Mouse (Mus musculus) neutrophil, adult 5-6 weeks (primary cell): Measurements from ENCODE around the gene Zfp329. TPM values are rescaled to one million over a fixed set of nuclear protein-coding genes. Genes with fewer than 3 reads are reported as not detected.
"Not testable (repeated sequence)": the region's sequence is repeated elsewhere in the genome, so short reads cannot be mapped to it uniquely, and the experiment has no call there.

Experiments used
- ATAC-seq: fragments of 151-379, 151-347 bp; 2 replicates; pipeline ENCODE4 v1.8.0; 2017; ENCODE audit warnings: mild to moderate bottlenecking, moderate TSS enrichment; ENCODE audit not compliant: insufficient number of reproducible peaks, poor library complexity, low FRiP score, severe bottlenecking; ENCODE audit errors: extremely low read depth
- total RNA-seq: library from RNA; stranded (forward); fragments of 200-1000 nt; gene quantifications from 2 replicates; pipeline ENCODE4 v1.2.3, GENCODE M21; 2017

Gene Zfp329
- total RNA-seq, result 24.2 and 29.3 TPM in 2 replicates

DNA sequence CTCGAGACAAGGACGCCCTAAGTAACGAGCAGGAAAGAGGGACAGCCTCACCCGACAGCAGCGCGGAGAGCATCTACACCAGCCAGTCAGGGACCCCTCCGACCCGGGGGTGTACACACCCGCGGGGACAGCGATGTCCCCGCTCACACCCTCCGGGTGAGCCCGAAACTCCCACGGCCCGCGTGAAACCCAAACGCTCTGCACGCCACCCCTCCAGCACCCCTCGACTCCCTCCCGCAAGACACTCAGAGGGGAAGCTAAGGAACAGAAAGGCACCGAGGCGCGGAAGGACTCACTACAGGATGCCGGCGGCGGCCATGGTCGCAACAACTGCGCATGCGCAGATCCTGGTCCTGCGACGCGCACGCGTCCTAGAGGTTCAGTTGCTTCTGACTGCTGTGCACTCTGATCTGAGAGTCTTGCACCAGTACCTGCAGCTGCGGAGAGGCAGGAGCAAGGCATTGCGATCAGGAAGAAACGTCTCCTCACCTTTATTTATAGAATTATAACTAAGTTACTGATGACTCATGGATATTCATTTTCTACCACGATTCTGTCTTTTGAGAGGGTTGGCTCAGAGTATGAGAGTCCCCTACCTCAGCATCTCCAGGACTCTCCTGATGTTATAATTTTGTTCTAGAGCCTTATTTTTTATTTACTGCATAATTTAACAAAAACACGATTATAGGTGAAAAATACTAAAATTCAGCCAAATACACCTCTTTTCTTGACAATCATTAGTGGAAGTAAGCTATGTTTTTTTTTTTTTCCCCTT is at the start of gene Zfp329:
Zfp329 (minus strand) TSS at position 338 of the 775 bp plus-strand sequence.
- peak; percentile 91 for ATAC-seq

DNA sequence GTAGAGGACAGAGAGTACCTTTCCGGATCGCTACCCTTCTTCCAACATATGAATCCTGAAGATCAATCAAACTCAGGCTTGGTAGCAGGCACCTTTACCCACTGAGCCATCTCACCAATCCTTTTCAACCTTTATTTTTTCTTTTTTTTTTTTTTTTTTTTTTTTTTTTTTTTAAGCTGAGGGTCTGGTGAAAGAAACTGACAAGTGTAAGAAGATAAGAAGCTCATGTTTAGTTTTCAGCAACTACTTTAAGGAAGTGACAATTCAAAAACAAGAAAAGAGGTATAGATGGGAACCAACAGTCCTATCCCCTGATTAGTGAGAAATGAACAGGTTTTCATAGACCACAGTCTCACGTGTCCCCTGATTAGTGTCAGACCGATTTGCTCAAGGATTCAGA is 17.1 kb upstream of the Zfp329 start:
- no peak for ATAC-seq

- 0 out of 2 replicates have a peak, but pooled peaks have one; percentile 2 for ATAC-seq
These were observed 16.6 kb upstream of the Zfp329 start for GRCm38 (mm10) chr7:12835193-12835671.

DNA sequence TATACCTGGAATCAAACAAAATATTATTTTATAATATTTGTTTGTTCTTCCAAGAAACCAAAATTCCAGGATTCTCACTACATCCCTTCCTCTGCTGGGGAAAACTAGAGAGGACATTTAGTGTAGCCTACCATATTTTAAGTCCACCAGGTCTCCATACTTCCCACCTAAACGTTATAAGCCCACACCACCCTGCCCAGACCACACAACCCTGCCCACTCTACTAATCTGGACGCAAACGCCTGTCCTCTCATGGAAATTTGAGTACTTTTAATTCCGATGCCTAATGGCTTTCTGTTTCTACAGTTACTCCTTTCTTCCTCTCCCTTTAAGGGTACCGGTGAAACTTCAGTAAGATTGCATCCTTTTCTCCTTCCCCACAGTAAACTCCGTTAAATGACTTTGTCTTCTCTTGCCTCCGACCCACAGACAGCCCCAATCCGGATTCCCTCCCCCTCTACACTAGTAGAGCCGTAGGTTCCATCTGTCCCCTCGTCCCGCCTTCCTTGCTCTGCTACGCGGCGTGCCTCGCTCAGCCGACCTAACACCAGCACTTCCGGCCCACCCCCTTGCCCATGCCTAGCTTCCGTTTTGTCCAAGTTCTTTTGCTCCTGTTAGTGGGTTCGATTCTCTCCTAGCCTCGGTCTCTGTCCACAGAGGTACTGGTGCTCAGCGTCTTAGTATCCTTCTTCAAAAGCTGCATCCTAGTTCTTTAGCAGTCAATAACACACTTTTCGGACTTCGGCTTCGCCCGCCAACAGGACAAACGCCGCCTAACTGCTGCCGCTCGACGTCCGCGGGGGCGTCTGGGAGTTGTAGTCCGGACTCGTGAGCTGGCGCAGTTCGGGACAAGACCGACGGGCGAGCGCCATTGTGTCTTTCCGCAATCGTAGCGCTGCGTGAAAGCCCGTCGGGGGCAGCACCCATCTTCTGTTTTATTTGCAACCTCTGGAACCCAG is 15.8 kb upstream of the Zfp329 start, which contains the start of gene Zfp110:
Zfp110 (plus strand) TSS at position 600 of the 959 bp plus-strand sequence.
- ATAC-seq, result peak; percentile 93

- ATAC-seq, result no peak
These were observed 3.1 kb downstream of the Zfp329 start for GRCm38 (mm10) chr7:12815566-12815965.

DNA sequence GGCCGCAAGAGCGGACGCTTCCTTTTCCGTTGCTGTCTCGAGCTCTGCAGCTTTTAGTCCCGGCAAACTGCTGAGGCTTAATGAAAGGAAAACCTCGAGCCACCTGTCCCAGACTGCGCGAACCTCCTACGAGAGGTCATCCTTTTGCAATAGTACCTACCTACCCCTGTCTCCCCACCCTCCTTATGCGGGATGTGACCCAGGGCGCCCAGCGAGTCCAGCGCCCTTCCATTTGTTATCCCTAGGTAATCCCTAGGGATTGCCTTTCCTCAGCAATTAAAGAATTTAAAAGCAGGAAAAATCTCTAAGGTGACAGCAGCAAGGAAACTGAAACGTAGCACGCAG is 15.0 kb downstream of the Zfp329 start:
- no peak for ATAC-seq

DNA sequence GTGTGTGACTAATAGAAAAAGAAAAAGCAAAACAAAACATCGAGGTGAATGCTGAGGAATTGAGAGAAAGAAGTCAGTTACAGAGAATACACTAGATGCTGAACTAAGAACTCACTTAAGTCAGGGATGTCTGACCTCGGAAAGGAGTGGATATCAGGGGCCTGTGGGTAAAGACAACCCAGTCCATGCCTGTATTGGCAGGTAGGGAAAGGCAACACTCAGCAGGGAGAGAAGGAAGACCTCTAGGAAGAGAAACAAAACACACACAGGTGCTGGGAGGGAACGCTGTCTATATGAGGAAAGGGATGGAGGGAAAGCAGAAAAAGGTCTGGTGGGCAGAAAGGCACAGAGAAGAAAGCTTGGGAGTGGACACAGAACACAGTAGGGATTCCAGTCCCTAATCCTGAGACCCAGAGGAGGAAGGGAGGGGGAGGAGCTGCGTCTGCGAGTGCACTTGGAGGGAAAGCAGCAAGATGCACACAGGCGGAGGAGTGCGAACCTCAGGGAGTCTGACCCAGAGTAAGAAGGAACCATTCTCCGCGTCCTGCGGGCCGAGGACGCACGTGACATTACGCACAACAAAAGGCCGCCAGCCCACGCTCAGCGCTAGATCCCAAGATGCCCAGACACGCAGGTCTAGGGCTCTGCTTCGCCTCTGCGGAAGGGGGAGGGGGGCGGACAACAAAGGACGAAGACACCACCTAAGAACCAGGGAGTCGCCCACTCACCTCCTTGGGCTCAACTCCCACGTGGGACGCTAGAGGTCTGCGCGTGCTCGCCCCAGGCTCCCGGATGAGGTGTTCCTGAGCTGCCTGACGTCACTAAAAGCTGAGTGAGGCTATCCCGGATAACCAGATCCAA is 15.6 kb downstream of the Zfp329 start, which contains the start of gene Zscan18:
Zscan18 (minus strand) TSS at position 770 of the 861 bp plus-strand sequence.
- ATAC-seq, result peak; percentile 36; the same call in 1 of the 2 replicates

DNA sequence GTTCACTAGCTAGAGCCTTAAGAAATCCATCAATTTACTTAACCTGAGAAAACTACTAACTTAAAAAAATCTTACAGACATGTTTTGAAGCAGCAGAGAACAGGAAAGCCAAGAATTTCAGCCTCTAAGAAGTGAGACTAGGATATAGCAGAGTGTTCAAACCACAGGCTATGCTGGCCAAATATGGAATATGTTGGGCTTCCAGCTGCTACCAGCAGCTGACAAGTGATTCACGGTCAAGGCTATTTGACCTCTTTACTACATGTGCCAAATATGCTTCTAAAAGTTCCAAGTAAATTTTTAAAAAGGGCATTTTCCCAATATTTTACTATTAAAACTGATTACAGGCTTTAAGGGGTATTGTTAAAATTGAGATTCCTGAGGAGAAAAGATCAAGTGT is 19.1 kb downstream of the Zfp329 start:
- ATAC-seq, result no peak

GRCm38 (mm10) chr7:12797971-12798370 is 20.7 kb downstream of the Zfp329 start:
- ATAC-seq, result no peak

GRCm38 (mm10) chr7:12792624-12793023 is 26.0 kb downstream of the Zfp329 start:
- not testable (repeated sequence) for ATAC-seq

- no peak for ATAC-seq
These were observed 30.6 kb downstream of the Zfp329 start for GRCm38 (mm10) chr7:12788025-12788424.

GRCm38 (mm10) chr7:12787333-12787732 is 31.3 kb downstream of the Zfp329 start:
- no peak for ATAC-seq

- peak; percentile 67 for ATAC-seq
These were observed 38.4 kb downstream of the Zfp329 start for GRCm38 (mm10) chr7:12780151-12780830.

DNA sequence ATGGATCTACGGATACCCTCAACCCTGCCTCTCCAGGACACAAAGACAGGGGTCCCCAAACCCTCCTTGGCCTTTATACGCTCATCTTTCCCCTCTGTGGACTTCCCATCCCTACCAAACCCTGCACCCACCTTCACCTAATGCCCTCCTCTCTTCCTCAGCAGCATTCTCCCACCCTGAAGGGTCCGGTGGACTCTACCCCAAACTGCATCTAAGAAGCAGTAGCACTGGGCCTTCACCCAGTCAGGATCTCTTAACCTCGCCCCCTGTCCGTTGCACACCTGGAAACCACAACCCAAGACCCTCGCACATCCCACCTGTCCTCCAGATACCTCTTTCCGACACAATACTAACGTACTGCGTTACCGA is 38.9 kb downstream of the Zfp329 start:
- no peak for ATAC-seq

DNA sequence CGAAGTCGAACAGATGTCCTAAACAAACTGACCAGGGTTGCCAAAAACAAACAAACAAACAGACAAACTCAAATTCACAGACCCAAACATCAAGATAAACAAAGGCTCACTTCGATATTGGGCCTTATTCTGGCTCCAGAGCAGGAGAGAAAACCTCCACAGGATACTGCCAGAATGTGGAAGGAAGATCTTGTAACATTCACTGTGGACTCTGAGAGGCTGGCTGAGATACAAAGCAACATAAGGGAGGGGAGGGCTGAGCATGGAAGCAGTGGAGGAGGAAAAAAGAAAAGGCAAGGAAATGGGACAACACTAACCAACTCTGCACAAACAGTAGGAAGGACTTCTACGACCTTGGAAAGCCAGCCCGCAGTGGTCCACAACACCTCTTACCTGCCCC is 39.5 kb downstream of the Zfp329 start:
- no peak for ATAC-seq

- ATAC-seq, result no peak
These were observed 44.1 kb downstream of the Zfp329 start for GRCm38 (mm10) chr7:12774606-12775005.

DNA sequence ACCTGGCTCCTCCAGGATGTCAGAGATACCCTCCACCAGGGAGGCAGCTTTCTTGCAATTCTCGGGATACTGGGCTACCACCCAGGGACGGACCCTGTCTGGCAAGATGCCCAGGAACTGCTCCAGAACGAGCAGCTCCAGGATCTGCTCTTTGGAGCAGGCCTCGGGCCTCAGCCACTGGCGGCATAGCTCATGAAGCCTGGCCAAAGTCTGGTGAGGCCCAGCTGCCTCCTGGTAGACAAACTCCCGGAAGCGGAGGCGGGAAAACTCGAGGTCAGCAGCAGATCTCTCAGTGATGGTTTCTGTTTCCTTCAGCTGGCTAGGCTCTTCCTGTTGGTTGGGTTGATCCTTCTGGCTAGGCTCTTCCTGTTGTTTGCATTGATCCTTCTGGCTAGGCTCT is 44.5 kb downstream of the Zfp329 start:
- no peak for ATAC-seq
